Mouse (Mus musculus) heart, embryonic 14.5 days (tissue): ENCODE measurements around the gene Mak. TPM values are rescaled to one million over a fixed set of nuclear protein-coding genes. Genes with fewer than 3 reads are reported as not detected.
A peak's percentile ranks its signal among the peaks of the same experiment; 100 is the strongest.

Experiments
- ATAC-seq: fragments of 200-750 bp; cut with Nextera tagmentation; 2 replicates; pipeline ENCODE4 v1.8.0; 2017; ENCODE audit warnings: low read depth, moderate TSS enrichment; ENCODE audit not compliant: insufficient number of reproducible peaks, insufficient read depth, low FRiP score
- H3K27ac ChIP-seq, 2 experiments: fragments of 200-500 bp in 1 of 2; fragments of 300-500 bp in 1 of 2; sonication (generic) in 1 of 2; replicated peaks in 1 of 2; 2 replicates each; pipeline ENCODE4 v1.5.1; 2012 to 2014; ENCODE audit warnings: low read depth in 2 of 2, low read length in 2 of 2, control low read depth in 1 of 2, mild to moderate bottlenecking in 1 of 2, mixed read lengths in 1 of 2; ENCODE audit not compliant: control insufficient read depth in 1 of 2, insufficient read depth in 1 of 2
- H3K27me3 ChIP-seq: fragments of 300-500 bp; sonication (generic); 2 replicates; pipeline ENCODE4 v1.6.1; 2014; ENCODE audit warnings: mild to moderate bottlenecking, low read length, control low read depth; ENCODE audit not compliant: control insufficient read depth, insufficient read depth
- H3K36me3 ChIP-seq: fragments of 300-500 bp; sonication (generic); 2 replicates; pipeline ENCODE4 v1.6.1; 2014; ENCODE audit warnings: mild to moderate bottlenecking, control low read depth, low read length, mixed read lengths; ENCODE audit not compliant: control insufficient read depth, insufficient read depth
- H3K4me1 ChIP-seq, 2 experiments: fragments of 200-500 bp in 1 of 2; fragments of 300-500 bp in 1 of 2; sonication (generic) in 1 of 2; 2 replicates each; pipeline ENCODE4 v1.6.1; 2012 to 2014; ENCODE audit warnings: low read length in 2 of 2, control low read depth in 1 of 2, mixed read lengths in 1 of 2; ENCODE audit not compliant: control insufficient read depth in 2 of 2, insufficient read depth in 2 of 2
- H3K4me2 ChIP-seq: fragments of 300-500 bp; sonication (generic); 2 replicates; pipeline ENCODE4 v1.6.1; 2014; ENCODE audit warnings: mild to moderate bottlenecking, low read length
- H3K4me3 ChIP-seq, 2 experiments: fragments of 200-500 bp in 1 of 2; fragments of 300-500 bp in 1 of 2; sonication (generic) in 1 of 2; 2 replicates each; pipeline ENCODE4 v1.5.1; 2012 to 2014; ENCODE audit warnings: low read length in 2 of 2, mild to moderate bottlenecking in 2 of 2, control low read depth in 1 of 2, low read depth in 1 of 2, moderate library complexity in 1 of 2; ENCODE audit not compliant: control insufficient read depth in 1 of 2, insufficient read depth in 1 of 2
- H3K9ac ChIP-seq: fragments of 300-500 bp; sonication (generic); 2 replicates; pipeline ENCODE4 v1.6.1; 2014; ENCODE audit warnings: mild to moderate bottlenecking, low read length
- H3K9me3 ChIP-seq: fragments of 300-500 bp; sonication (generic); 2 replicates; pipeline ENCODE4 v1.6.1; 2016; ENCODE audit warnings: low read length, control low read depth; ENCODE audit not compliant: control insufficient read depth
- WGBS: fragments of 180-500 bp; shearing (Covaris S2); extraction: QIAGEN DNeasy Blood & Tissue Kit; methylation state at CpG from one replicate; pipeline ENCODE4 v1.1.7; 2014; 5-methylcytosine and 5-hydroxymethylcytosine counted together
- polyA plus RNA-seq: library from polyadenylated mRNA; unstranded; fragments of >200 nt; fragmentation: Nextera tagmentation; extraction: Ambion mirVana; gene quantifications from 2 replicates; pipeline ENCODE4 v1.2.1, GENCODE M21; 2014

Gene Mak
- polyA plus RNA-seq, 1 experiment from 2014 or later = 0.04 TPM

DNA sequence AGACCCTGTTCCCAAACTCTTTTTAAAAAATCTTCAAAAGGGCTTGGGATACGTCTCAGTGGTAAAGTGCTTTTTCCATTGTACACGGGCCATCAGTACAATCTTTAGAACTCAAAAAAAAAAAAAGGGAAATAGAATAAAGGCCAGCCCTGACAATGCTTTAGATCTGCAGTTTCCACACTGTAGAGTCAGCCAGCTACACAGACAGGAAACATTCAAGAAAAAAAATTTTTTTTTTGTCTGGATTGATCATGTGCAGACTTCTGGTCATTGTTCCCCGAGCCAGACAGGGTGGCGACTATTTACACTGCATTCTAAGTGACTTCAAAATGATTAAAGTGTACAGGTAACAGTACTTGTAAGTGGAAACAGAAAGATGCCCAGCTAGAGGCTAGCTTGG lies 100.9 kb downstream of the Mak start:
- Histone ChIP-seq H3K27ac (peak overlapping the region; percentile 34 to 74; a peak in 3 of 4 replicates), H3K27me3 (no peaks in the 10 kb centered on the region), H3K9ac (no peak overlapping the region), H3K4me1 (no peaks in the 10 kb centered on the region), H3K36me3 (no peaks in the 10 kb centered on the region), H3K4me3 (no peak overlapping the region), H3K9me3 (no peaks in the 10 kb centered on the region), H3K4me2 (no peak overlapping the region)
- no peak for ATAC-seq
- 54% methylated on average over 4 of the region's 4 CpGs for WGBS

DNA sequence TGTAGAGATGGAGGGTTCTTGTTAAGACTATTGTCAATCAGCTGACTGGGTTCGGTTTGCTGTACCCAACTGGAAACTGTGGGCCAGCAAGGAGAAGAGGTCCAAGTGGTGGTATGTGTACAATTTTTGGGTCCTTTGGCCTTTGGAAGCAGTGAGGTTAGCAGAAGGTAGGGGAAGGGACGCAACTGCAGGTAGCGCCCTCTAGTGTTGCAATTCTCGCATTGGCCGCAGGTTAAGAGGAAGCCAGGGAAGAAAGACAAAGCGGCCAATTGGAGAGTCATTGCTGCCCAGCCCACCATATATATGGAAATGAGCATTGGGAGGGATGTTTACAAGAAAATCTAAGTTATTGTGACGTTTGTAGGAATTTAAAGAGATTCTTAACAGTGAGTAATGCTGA lies 101.9 kb downstream of the Mak start:
- no peaks in the 10 kb centered on the region for H3K36me3 ChIP-seq
- no peak overlapping the region for H3K27ac ChIP-seq
- no peak overlapping the region for H3K4me2 ChIP-seq
- H3K4me1 ChIP-seq = no peaks in the 10 kb centered on the region
- H3K4me3 ChIP-seq = no peak overlapping the region
- H3K27me3 ChIP-seq = no peaks in the 10 kb centered on the region
- no peak for ATAC-seq
- WGBS = 24% methylated on average over 7 of the region's 7 CpGs
- H3K9ac ChIP-seq = no peak overlapping the region
- H3K9me3 ChIP-seq = 0 out of 2 replicates have a peak, but pooled peaks cover 3% of the 10 kb centered on the region

Other genes starting within 250 kb of the Mak start
- gene Gcnt2, start 220.0 kb downstream of the Mak start, polyA plus RNA-seq = 4.6 and 4.8 TPM in 2 replicates
- gene Pak1ip1, start 78.7 kb downstream of the Mak start, polyA plus RNA-seq = 52.1 and 54.6 TPM in 2 replicates
- 245 and 252 TPM in 2 replicates for gene Tmem14c, start 63.4 kb downstream of the Mak start, polyA plus RNA-seq
- not detected in 2 replicates for gene Gcm2, start 31.3 kb upstream of the Mak start, polyA plus RNA-seq
- gene Sycp2l, start 34.6 kb upstream of the Mak start, polyA plus RNA-seq = not detected in 2 replicates
- 0.44 and 0.92 TPM in 2 replicates for gene Elovl2, start 140.7 kb upstream of the Mak start, polyA plus RNA-seq
- 8.8 and 10.6 TPM in 2 replicates for gene Smim13, start 170.1 kb upstream of the Mak start, polyA plus RNA-seq
- not detected in 2 replicates for gene Gm17364, start 194.3 kb upstream of the Mak start, polyA plus RNA-seq